Comparison of ENCODE assay signal across 11 mouse cellular contexts in the genomic region with DNA sequence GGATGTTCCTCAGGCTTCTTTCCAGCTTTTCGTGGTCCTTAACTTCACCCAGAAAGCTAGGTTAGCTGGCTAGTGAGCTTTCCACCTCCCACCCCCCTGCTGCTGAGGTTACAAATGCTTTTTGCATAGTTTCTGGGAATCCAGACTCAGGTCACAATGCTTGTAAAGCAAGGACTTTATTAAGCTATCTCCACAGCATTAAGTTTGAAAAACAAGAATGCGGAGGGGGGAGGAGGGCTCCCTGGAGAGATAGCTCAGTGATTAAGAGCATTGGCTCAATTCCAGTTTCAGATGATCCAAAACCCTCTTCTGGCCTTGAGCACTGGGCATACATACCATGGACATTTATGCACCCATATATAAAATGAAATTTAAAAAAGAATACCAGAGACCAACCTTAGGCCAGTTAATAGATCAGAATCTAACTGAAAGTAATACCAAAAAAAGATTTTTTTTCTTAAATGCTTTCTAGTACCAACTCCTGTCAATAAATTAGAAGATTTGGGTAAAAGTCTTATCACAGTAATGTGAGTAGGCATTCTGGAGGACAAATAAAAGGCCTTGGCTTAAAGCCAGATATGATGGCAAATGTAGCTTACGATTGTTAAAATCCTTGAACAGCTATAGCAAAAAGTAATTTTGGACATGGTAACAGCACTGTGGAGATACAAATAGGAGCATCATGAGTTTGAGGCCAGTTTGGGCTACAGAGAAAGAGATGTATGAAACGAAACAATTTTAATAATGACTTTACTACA.
DNase-seq lines count a peak whose midpoint lies in the region; ATAC-seq and TF ChIP-seq lines count a peak whose summit lies in the region.
"Had no signal": no experiment of that assay in that cellular context is flagged by ENCODE, and none has a peak within 500 bp of the region (broad histone marks: within the 10 kb centered on the region; RNA-seq: fewer than 3 reads in every experiment).

No protein-coding gene starts in this region.

- H3K36me3 ChIP-seq in heart, embryonic 12.5 days, result peaks cover 17% of the 10 kb centered on the region
- peaks cover 44% of the 10 kb centered on the region for H3K36me3 ChIP-seq in heart, adult 2 months (ENCODE audit: control insufficient read depth, insufficient read depth, low read length)
- H3K36me3 ChIP-seq in neural tube, embryonic 15.5 days, result peaks cover 4% of the 10 kb centered on the region; the same call in 1 of the 2 replicates
- H3K36me3 ChIP-seq in limb, embryonic 14.5 days (ENCODE audit: control insufficient read depth, insufficient read depth, low read length), result peaks cover 21% of the 10 kb centered on the region

- H3K4me1 ChIP-seq in heart, embryonic 12.5 days (replicated peaks), result peaks cover 15% of the 10 kb centered on the region
- H3K4me1 ChIP-seq in heart, adult 2 months (ENCODE audit: control insufficient read depth, insufficient read depth, low read length), result peaks cover 6% of the 10 kb centered on the region
- H3K4me1 ChIP-seq in neural tube, embryonic 15.5 days, result peaks cover 18% of the 10 kb centered on the region
- peaks cover 4% of the 10 kb centered on the region; the same call in 1 of the 2 replicates for H3K4me1 ChIP-seq in limb, embryonic 14.5 days (ENCODE audit: control insufficient read depth, insufficient read depth, low read length)

- no peak for ATAC-seq in heart, embryonic 12.5 days (ENCODE audit: insufficient number of reproducible peaks, low FRiP score)
- ATAC-seq in neural tube, embryonic 15.5 days (ENCODE audit: low FRiP score), result no peak
- ATAC-seq in limb, embryonic 14.5 days (ENCODE audit: low FRiP score, low read depth), result no peak

- no peak for TF ChIP-seq EP300 in heart, adult 2 months (IDR thresholded peaks at IDR 0.05; ENCODE audit: insufficient read depth, low read depth, low read length)

- no peak for TF ChIP-seq CTCF in heart, adult 2 months (IDR thresholded peaks at IDR 0.05)

- peaks cover 4% of the 10 kb centered on the region; the same call in 1 of the 2 replicates for H3K79me2 ChIP-seq in heart, adult 2 months (replicated peaks; ENCODE audit: control insufficient read depth, insufficient read depth, low read length)

- H3K9ac ChIP-seq in heart, embryonic 12.5 days, result no peak overlapping the region
- H3K9ac ChIP-seq in heart, adult 2 months (ENCODE audit: low read depth, low read length), result no peak overlapping the region
- H3K9ac ChIP-seq in neural tube, embryonic 15.5 days (replicated peaks), result no peak overlapping the region
- no peak overlapping the region for H3K9ac ChIP-seq in limb, embryonic 14.5 days (ENCODE audit: low read depth, low read length, severe bottlenecking)

- H3K27me3 ChIP-seq in heart, embryonic 12.5 days (replicated peaks), result no peaks in the 10 kb centered on the region
- H3K27me3 ChIP-seq in heart, adult 2 months (ENCODE audit: control insufficient read depth, insufficient read depth, low read length), result no peaks in the 10 kb centered on the region
- no peaks in the 10 kb centered on the region for H3K27me3 ChIP-seq in neural tube, embryonic 15.5 days (replicated peaks)
- no peaks in the 10 kb centered on the region for H3K27me3 ChIP-seq in limb, embryonic 14.5 days (ENCODE audit: control insufficient read depth, insufficient read depth, low read length)

- no peak for DNase-seq in heart, adult 2 months
- DNase-seq in neural tube, embryonic 10.5 days (ENCODE audit: extremely low spot score, low spot score), result no peak
- DNase-seq in adrenal gland, postnatal 10 days, result peak; percentile 57
- peak; percentile 20 for DNase-seq in limb, embryonic 14.5 days (ENCODE audit: low spot score)
- DNase-seq in lung, postnatal 10 days, result no peak
- DNase-seq: heart, adult 11 months; liver; thymus, postnatal 14 days had no signal

- intact Hi-C loops in heart, adult 2 months (cut with DNase I), result loop anchor here (5.0 kb wide), 1 partner anchor 33 kb away; no protein-coding TSS in a partner anchor

- no peak overlapping the region for H3K4me3 ChIP-seq in heart, embryonic 12.5 days
- no peak overlapping the region for H3K4me3 ChIP-seq in heart, adult 2 months
- H3K4me3 ChIP-seq in neural tube, embryonic 15.5 days (replicated peaks), result no peak overlapping the region
- H3K4me3 ChIP-seq in limb, embryonic 14.5 days (replicated peaks; ENCODE audit: low read length), result no peak overlapping the region

- no peak for TF ChIP-seq POLR2A in heart, adult 2 months (IDR thresholded peaks at IDR 0.05; ENCODE audit: insufficient read depth, low read depth, low read length)
- TF ChIP-seq POLR2A in limb, embryonic 14.5 days (IDR thresholded peaks at IDR 0.05; ENCODE audit: borderline replicate concordance, extremely low read depth, insufficient read depth, insufficient read length), result no peak

- H3K4me2 ChIP-seq in heart, embryonic 12.5 days, result no peak overlapping the region
- no peak overlapping the region for H3K4me2 ChIP-seq in neural tube, embryonic 15.5 days
- H3K4me2 ChIP-seq in limb, embryonic 14.5 days (replicated peaks; ENCODE audit: low read depth, low read length, severe bottlenecking), result no peak overlapping the region

- peak overlapping the region; percentile 62 for H3K27ac ChIP-seq in heart, embryonic 12.5 days (ENCODE audit: poor library complexity, severe bottlenecking)
- no peak overlapping the region for H3K27ac ChIP-seq in heart, adult 2 months
- peak overlapping the region; percentile 62 for H3K27ac ChIP-seq in neural tube, embryonic 15.5 days (replicated peaks)
- no peak overlapping the region for H3K27ac ChIP-seq in limb, embryonic 14.5 days (replicated peaks; ENCODE audit: low read depth, low read length)
- H3K27ac ChIP-seq: kidney, postnatal 0 days had no signal

- H3K9me3 ChIP-seq in heart, embryonic 12.5 days (replicated peaks), result no peaks in the 10 kb centered on the region
- H3K9me3 ChIP-seq in neural tube, embryonic 15.5 days (replicated peaks), result no peaks in the 10 kb centered on the region
- H3K9me3 ChIP-seq in limb, embryonic 14.5 days (ENCODE audit: control insufficient read depth, low read length), result no peaks in the 10 kb centered on the region

- 62% methylated on average over 4 of the region's 4 CpGs for WGBS in heart, embryonic 12.5 days
- whole genome bisulfite sequencing in heart, adult 2 months, result 43% methylated on average over 4 of the region's 4 CpGs
- WGBS in neural tube, embryonic 15.5 days, result 57% methylated on average over 4 of the region's 4 CpGs
- WGBS in limb, embryonic 14.5 days, result 68% methylated on average over 4 of the region's 4 CpGs

Comparison
In these comparisons a context has a peak if more than half of its experiments do, and no peak if none do; other contexts are left out.
1. H3K27ac ChIP-seq: peak in heart, embryonic 12.5 days (single experiment) and neural tube, embryonic 15.5 days (single experiment); none in heart, adult 2 months (single experiment) and limb, embryonic 14.5 days (single experiment).
2. DNase-seq: peak in adrenal gland, postnatal 10 days (single experiment) and limb, embryonic 14.5 days (single experiment); none in heart, adult 2 months (0 of 2), neural tube, embryonic 10.5 days (single experiment) and lung, postnatal 10 days (single experiment).